Mouse (Mus musculus) neutrophil, adult 65 days (primary cell): ENCODE results near the gene Wap. TPM values are rescaled to one million over a fixed set of nuclear protein-coding genes. Genes with fewer than 3 reads are reported as not detected.

Experiments
- total RNA-seq: library from RNA; stranded (reverse); gene quantifications from 2 replicates; pipeline ENCODE4 v1.2.4, GENCODE M21; 2023

Wap gene
- total RNA-seq, result not detected in 2 replicates

GRCm38 (mm10) chr11:6638537-6638936 lies at the start of gene Wap:
Gene Wap, minus strand, starts transcription at chr11:6638637.

GRCm38 (mm10) chr11:6658271-6658670 lies 19.8 kb upstream of the Wap start, which contains the start of gene Ramp3:
Gene Ramp3, plus strand, starts transcription at chr11:6658521.

GRCm38 (mm10) chr11:6625478-6626387 lies 12.7 kb downstream of the Wap start, which contains the start of gene Tbrg4:
Gene Tbrg4, minus strand, starts transcription at chr11:6626067.

DNA sequence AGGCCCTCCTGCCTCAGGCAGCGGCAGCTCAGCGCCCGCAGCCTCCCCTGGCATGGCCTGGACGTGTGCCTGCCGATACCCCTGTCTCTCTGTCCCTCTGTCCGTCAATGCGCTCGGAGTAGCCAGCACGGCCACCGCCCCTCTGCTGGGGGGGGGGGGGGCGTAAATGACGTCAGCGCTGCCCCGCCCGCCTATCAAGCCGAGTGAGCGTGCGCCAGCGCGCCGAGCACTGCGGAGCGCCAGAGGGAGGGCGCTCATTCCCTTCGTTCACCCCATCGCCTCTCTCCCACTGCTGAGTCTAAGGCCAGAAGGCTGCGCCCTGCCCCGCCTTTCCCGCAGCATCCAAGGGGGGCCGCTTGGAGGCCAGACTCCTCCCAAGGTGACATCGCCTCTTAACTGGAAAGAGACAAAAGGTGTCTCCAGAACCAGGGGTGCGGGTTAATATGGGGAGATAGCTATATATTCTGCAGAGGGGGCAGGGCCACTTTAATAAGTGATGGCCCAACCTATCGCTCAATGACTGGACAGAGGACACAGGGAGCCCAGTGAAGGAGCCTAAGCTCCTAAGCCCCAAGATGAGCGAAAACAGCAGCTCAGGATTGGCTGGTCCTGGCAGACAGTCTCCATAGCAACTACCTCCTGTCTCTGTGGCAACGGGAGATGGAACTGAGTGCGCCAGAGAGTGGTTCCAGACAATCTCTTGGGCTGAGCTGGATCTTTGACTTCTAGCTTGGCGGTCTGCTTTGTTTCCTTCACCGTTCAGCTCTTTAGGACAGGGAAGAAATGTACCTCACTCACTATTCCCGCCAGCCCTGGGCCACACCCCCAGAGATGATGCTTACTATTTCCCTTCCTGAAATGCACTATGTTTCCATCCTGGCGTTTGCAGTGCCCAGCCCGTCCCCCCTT lies 32.7 kb downstream of the Wap start, which contains the start of gene Nacad:
Gene Nacad (minus strand): TSS at position 563 of the 909 bp plus-strand sequence.

Other genes with a start within 250 kb of the Wap start
- gene Zmiz2, start 249.6 kb downstream of the Wap start, total RNA-seq, result 25.9 and 30.2 TPM in 2 replicates
- 641 TPM in 2 replicates for gene Ppia, start 223.2 kb downstream of the Wap start, total RNA-seq
- 90.5 and 90.8 TPM in 2 replicates for gene H2afv, start 194.2 kb downstream of the Wap start, total RNA-seq
- gene Purb, start 162.7 kb downstream of the Wap start, total RNA-seq, result 49.4 and 60.3 TPM in 2 replicates
- 183 and 225 TPM in 2 replicates for gene Myo1g, start 117.7 kb downstream of the Wap start, total RNA-seq
- 107 and 131 TPM in 2 replicates for gene Ccm2, start 91.8 kb downstream of the Wap start, total RNA-seq
- 0.34 TPM in 1 of 2 replicates, not detected in the other for gene Nacad, start 32.6 kb downstream of the Wap start, total RNA-seq
- gene Tbrg4, start 12.6 kb downstream of the Wap start, total RNA-seq, result 56.7 and 64.1 TPM in 2 replicates
- not detected in 2 replicates for gene Ramp3, start 19.9 kb upstream of the Wap start, total RNA-seq
- not detected in 2 replicates for gene Gm11983, start 199.0 kb upstream of the Wap start, total RNA-seq